Mouse (Mus musculus): ENCODE measurements around the gene Myh7b. TPM values are rescaled to one million over a fixed set of nuclear protein-coding genes. Genes with fewer than 3 reads are reported as not detected.

The Myh7b gene
- total and polyA plus RNA-seq, 3 experiments = 2.2 to 5.9 TPM; not detected in 1

GRCm38 (mm10) chr2:155573996-155574395 lies 37.0 kb upstream of the Myh7b start:
- H3K4me3 ChIP-seq (ENCODE audit: control insufficient read depth in 1 of 2, insufficient read depth in 1 of 2, low read depth in 2 of 2, low read length in 2 of 2) = no peak overlapping the region
- no peaks in the 10 kb centered on the region for H3K79me2 ChIP-seq (ENCODE audit: control insufficient read depth, insufficient read depth, low read length, poor library complexity)
- no peak overlapping the region for H3K9ac ChIP-seq (ENCODE audit: control insufficient read depth, low read depth, low read length, poor library complexity, severe bottlenecking)
- H3K36me3 ChIP-seq (ENCODE audit: control insufficient read depth in 1 of 2, insufficient read depth in 2 of 2, low read length in 2 of 2) = peaks cover 0 to 12% of the 10 kb centered on the region in 2 experiments; a peak in 3 of 4 replicates
- H3K9me3 ChIP-seq (replicated peaks; ENCODE audit: insufficient read depth, low read length) = no peaks in the 10 kb centered on the region
- DNase-seq (ENCODE audit: low read depth, low spot score) = no peak
- H3K4me1 ChIP-seq (ENCODE audit: control insufficient read depth in 1 of 2, insufficient read depth in 2 of 2, low read length in 2 of 2) = peaks cover 5 to 8% of the 10 kb centered on the region in 2 experiments; a peak in 3 of 4 replicates
- H3K27ac ChIP-seq (ENCODE audit: control insufficient read depth, low read depth, low read length) = no peak overlapping the region
- H3K27me3 ChIP-seq (ENCODE audit: control insufficient read depth in 1 of 2, insufficient read depth in 2 of 2, low read length in 2 of 2) = no peaks in the 10 kb centered on the region
- TF ChIP-seq USF1 (IDR thresholded peaks at IDR 0.05; ENCODE audit: low read depth, low read length) = no peak
- TF ChIP-seq SMC3 (IDR thresholded peaks at IDR 0.05; ENCODE audit: low read depth, low read length) = no peak
- TF ChIP-seq POLR2AphosphoS5 (IDR thresholded peaks at IDR 0.05; ENCODE audit: borderline replicate concordance, low read depth, low read length) = no peak
- no peak for TF ChIP-seq ZKSCAN1 (IDR thresholded peaks at IDR 0.05; ENCODE audit: low read depth, low read length)
- no peak for TF ChIP-seq POLR2AphosphoS2 (IDR thresholded peaks at IDR 0.05; ENCODE audit: low read length)
- no peak for TF ChIP-seq MAX (IDR thresholded peaks at IDR 0.05; ENCODE audit: low read length)
- no peak for TF ChIP-seq ZMIZ1 (IDR thresholded peaks at IDR 0.05; ENCODE audit: low read depth, low read length)
- no peak for TF ChIP-seq CTCF (IDR thresholded peaks at IDR 0.05 in 2 of 3, conservative IDR thresholded peaks at IDR 0.05 in 1 of 3; ENCODE audit: control insufficient read depth in 1 of 3, insufficient read depth in 1 of 3, low read depth in 2 of 3, low read length in 3 of 3, poor library complexity in 1 of 3, severe bottlenecking in 1 of 3)
- TF ChIP-seq NELFE (IDR thresholded peaks at IDR 0.05; ENCODE audit: low read depth, low read length) = no peak
- no peak for TF ChIP-seq TCF12 (IDR thresholded peaks at IDR 0.05; ENCODE audit: low read depth, low read length)
- no peak for TF ChIP-seq BHLHE40 (IDR thresholded peaks at IDR 0.05; ENCODE audit: borderline replicate concordance, low read depth, low read length)
- TF ChIP-seq MAZ (IDR thresholded peaks at IDR 0.05; ENCODE audit: low read depth, low read length) = no peak
- no peak for TF ChIP-seq MAFK (IDR thresholded peaks at IDR 0.05; ENCODE audit: borderline replicate concordance, low read depth, low read length)
- no peak for TF ChIP-seq GABPA (IDR thresholded peaks at IDR 0.05; ENCODE audit: low read depth, low read length)
- no peak for TF ChIP-seq MYC (IDR thresholded peaks at IDR 0.05; ENCODE audit: low read depth, low read length)
- TF ChIP-seq EP300 (IDR thresholded peaks at IDR 0.05; ENCODE audit: low read depth in 1 of 2, low read length in 2 of 2) = no peak

DNA sequence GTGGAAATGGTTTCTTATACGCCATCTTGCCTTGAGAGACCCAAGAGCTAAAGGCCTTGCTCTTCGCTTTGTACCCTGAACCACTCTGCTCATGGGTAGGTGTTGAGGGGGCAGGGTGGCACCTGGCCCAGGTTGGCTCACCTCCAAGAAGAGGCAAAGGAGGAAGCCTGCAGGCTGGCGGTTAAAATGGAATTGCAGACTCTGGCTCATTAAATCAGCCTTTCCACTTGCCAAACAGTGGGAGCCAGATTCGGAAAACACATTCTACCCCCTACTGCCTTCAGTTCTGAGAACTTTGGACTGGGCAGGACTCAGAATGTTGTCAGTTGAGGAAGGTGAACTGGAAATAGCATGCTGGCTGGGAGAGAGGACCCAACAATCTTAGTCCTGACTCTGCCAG lies 36.3 kb upstream of the Myh7b start:
- no peak overlapping the region for H3K27ac ChIP-seq (ENCODE audit: control insufficient read depth, low read depth, low read length)
- H3K4me1 ChIP-seq (ENCODE audit: control insufficient read depth in 1 of 2, insufficient read depth in 2 of 2, low read length in 2 of 2) = peaks cover 0 to 6% of the 10 kb centered on the region in 2 experiments; a peak in 1 of 4 replicates
- TF ChIP-seq ZMIZ1 (IDR thresholded peaks at IDR 0.05; ENCODE audit: low read depth, low read length) (no peak), TBP (IDR thresholded peaks at IDR 0.05; ENCODE audit: low read depth, low read length) (no peak), MYC (IDR thresholded peaks at IDR 0.05; ENCODE audit: low read depth, low read length) (no peak)
- DNase-seq (ENCODE audit: low read depth, low spot score) = no peak
- H3K9ac ChIP-seq (ENCODE audit: control insufficient read depth, low read depth, low read length, poor library complexity, severe bottlenecking) = no peak overlapping the region
- no peaks in the 10 kb centered on the region for H3K27me3 ChIP-seq (ENCODE audit: control insufficient read depth in 1 of 2, insufficient read depth in 2 of 2, low read length in 2 of 2)
- peaks cover 0 to 7% of the 10 kb centered on the region in 2 experiments; a peak in 3 of 4 replicates for H3K36me3 ChIP-seq (ENCODE audit: control insufficient read depth in 1 of 2, insufficient read depth in 2 of 2, low read length in 2 of 2)
- H3K9me3 ChIP-seq (replicated peaks; ENCODE audit: insufficient read depth, low read length) = no peaks in the 10 kb centered on the region
- no peaks in the 10 kb centered on the region for H3K79me2 ChIP-seq (ENCODE audit: control insufficient read depth, insufficient read depth, low read length, poor library complexity)
- no peak overlapping the region for H3K4me3 ChIP-seq (ENCODE audit: control insufficient read depth in 1 of 2, insufficient read depth in 1 of 2, low read depth in 2 of 2, low read length in 2 of 2)
